Mouse (Mus musculus): ENCODE results near the gene Olfr559. TPM values are rescaled to one million over a fixed set of nuclear protein-coding genes. Genes with fewer than 3 reads are reported as not detected.

The Olfr559 gene
- not detected for polyA plus RNA-seq (2012; fragmentation: generic; extraction: Trizol)
- long read RNA-seq, experiment 1, result 0 reads
- long read RNA-seq, experiment 2, result 0 reads

GRCm38 (mm10) chr7:102727391-102727790 lies at the start of gene Olfr559:
Olfr559 (minus strand) TSS chr7:102727491.
- Histone ChIP-seq H3ac (ENCODE audit: control insufficient read depth, insufficient read length, low read depth) (no peak within 1 kb of the TSS), H3K4me3 (ENCODE audit: insufficient read depth, poor library complexity, severe bottlenecking) (no peak within 1 kb of the TSS), H3K79me2 (ENCODE audit: control insufficient read depth, insufficient read depth) (no peaks in the 10 kb centered on the region), H3K79me3 (ENCODE audit: low read depth) (no peaks in the 10 kb centered on the region), H3K36me3 (ENCODE audit: control insufficient read depth, insufficient read depth) (no peaks in the 10 kb centered on the region), H3K27me3 (ENCODE audit: control insufficient read depth, insufficient read depth, insufficient read length) (no peaks in the 10 kb centered on the region)
- TF ChIP-seq CTCF (IDR thresholded peaks at IDR 0.05; ENCODE audit: control insufficient read depth, insufficient read depth, insufficient read length), result no peak
- no peak for TF ChIP-seq FOSL1 (IDR thresholded peaks at IDR 0.05; ENCODE audit: insufficient read depth, low read length, poor library complexity, severe bottlenecking)
- TF ChIP-seq MYOG (IDR thresholded peaks at IDR 0.05; ENCODE audit: control insufficient read depth, extremely low read depth, insufficient read length), result no peak
- TF ChIP-seq USF1 (IDR thresholded peaks at IDR 0.05; ENCODE audit: low read depth), result no peak
- TF ChIP-seq CEBPB (IDR thresholded peaks at IDR 0.05; ENCODE audit: low read depth), result no peak
- TF ChIP-seq MAX (IDR thresholded peaks at IDR 0.05), result no peak
- no peak for TF ChIP-seq MYOD1 (IDR thresholded peaks at IDR 0.05; ENCODE audit: control insufficient read depth, insufficient read length, low read depth)

- H3ac ChIP-seq (ENCODE audit: control insufficient read depth, insufficient read length, low read depth), result no peak within 1 kb of the TSS
- H3K36me3 ChIP-seq (ENCODE audit: control insufficient read depth, insufficient read depth), result no peaks in the 10 kb centered on the region
- H3K79me2 ChIP-seq (ENCODE audit: control insufficient read depth, insufficient read depth), result no peaks in the 10 kb centered on the region
- H3K79me3 ChIP-seq (ENCODE audit: low read depth), result no peaks in the 10 kb centered on the region
- no peak within 1 kb of the TSS for H3K4me3 ChIP-seq (ENCODE audit: insufficient read depth, poor library complexity, severe bottlenecking)
- H3K27me3 ChIP-seq (ENCODE audit: control insufficient read depth, insufficient read depth, insufficient read length), result no peaks in the 10 kb centered on the region
- TF ChIP-seq CTCF (IDR thresholded peaks at IDR 0.05; ENCODE audit: control insufficient read depth, insufficient read depth, insufficient read length), result no peak
- no peak for TF ChIP-seq FOSL1 (IDR thresholded peaks at IDR 0.05; ENCODE audit: insufficient read depth, low read length, poor library complexity, severe bottlenecking)
- no peak for TF ChIP-seq USF1 (IDR thresholded peaks at IDR 0.05; ENCODE audit: low read depth)
- TF ChIP-seq MAX (IDR thresholded peaks at IDR 0.05), result no peak
- no peak for TF ChIP-seq MYOD1 (IDR thresholded peaks at IDR 0.05; ENCODE audit: control insufficient read depth, insufficient read length, low read depth)
- no peak for TF ChIP-seq CEBPB (IDR thresholded peaks at IDR 0.05; ENCODE audit: low read depth)
- TF ChIP-seq MYOG (IDR thresholded peaks at IDR 0.05; ENCODE audit: control insufficient read depth, extremely low read depth, insufficient read length), result no peak
Observed at GRCm38 (mm10) chr7:102770921-102771320, 43.6 kb upstream of the Olfr559 start, which contains the start of gene Olfr561. Olfr561 (plus strand) TSS chr7:102771221.

DNA sequence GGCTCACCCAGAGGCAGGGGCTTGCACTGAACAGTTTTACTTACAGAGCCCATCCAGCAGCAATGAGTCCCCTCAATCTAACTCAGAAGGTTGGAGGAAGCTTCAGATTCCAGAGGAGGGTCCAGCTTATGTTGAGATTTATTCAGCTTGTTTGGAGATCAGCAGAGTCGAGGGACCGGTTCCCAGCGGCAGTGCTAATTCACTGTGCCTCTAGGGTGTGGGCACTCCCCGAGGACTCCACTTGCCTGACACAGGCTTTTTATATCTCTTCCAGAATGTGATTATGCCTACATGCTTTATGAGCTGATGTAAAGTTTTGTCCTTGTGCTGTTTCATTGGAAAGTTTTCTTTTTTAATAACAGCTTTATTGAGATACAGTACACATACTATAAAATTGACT lies 32.0 kb upstream of the Olfr559 start, which contains the start of the genes Olfr560 and Olfr78:
Olfr560 (minus strand) TSS at position 101 of the 400 bp plus-strand sequence.
Olfr78 (minus strand) TSS at position 206 of the 400 bp plus-strand sequence.
- H3K79me3 ChIP-seq (ENCODE audit: low read depth), result no peaks in the 10 kb centered on the region
- H3ac ChIP-seq (ENCODE audit: control insufficient read depth, insufficient read length, low read depth), result no peak within 1 kb of the TSS
- H3K4me3 ChIP-seq (ENCODE audit: insufficient read depth, poor library complexity, severe bottlenecking), result no peak within 1 kb of the TSS
- H3K79me2 ChIP-seq (ENCODE audit: control insufficient read depth, insufficient read depth), result no peaks in the 10 kb centered on the region
- TF ChIP-seq CTCF (IDR thresholded peaks at IDR 0.05; ENCODE audit: control insufficient read depth, insufficient read depth, insufficient read length) (no peak), USF1 (IDR thresholded peaks at IDR 0.05; ENCODE audit: low read depth) (no peak), FOSL1 (IDR thresholded peaks at IDR 0.05; ENCODE audit: insufficient read depth, low read length, poor library complexity, severe bottlenecking) (no peak), MYOD1 (IDR thresholded peaks at IDR 0.05; ENCODE audit: control insufficient read depth, insufficient read length, low read depth) (no peak), CEBPB (IDR thresholded peaks at IDR 0.05; ENCODE audit: low read depth) (no peak), MAX (IDR thresholded peaks at IDR 0.05) (no peak), MYOG (IDR thresholded peaks at IDR 0.05; ENCODE audit: control insufficient read depth, extremely low read depth, insufficient read length) (no peak)
- H3K27me3 ChIP-seq (ENCODE audit: control insufficient read depth, insufficient read depth, insufficient read length), result no peaks in the 10 kb centered on the region
- H3K36me3 ChIP-seq (ENCODE audit: control insufficient read depth, insufficient read depth), result no peaks in the 10 kb centered on the region

DNA sequence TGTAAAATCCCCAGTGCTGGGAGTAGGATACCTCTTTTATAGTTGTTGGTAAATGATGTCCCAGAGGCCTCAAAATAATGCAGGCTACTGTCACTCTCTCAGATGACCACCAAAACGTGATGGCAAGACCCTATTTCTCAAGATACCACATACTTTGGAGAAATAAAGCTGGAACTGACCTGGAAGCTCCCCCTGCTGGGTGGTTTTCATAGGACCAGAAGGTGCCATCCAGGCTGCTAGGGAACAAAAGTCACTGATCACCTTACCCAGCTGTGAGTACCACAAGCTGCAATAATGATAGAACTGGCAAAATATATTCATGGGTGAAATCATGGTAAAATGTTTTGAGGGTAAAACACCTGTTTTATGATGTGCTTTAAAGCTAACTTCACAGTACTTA lies 24.8 kb upstream of the Olfr559 start:
- no peaks in the 10 kb centered on the region for H3K79me2 ChIP-seq (ENCODE audit: control insufficient read depth, insufficient read depth)
- TF ChIP-seq FOSL1 (IDR thresholded peaks at IDR 0.05; ENCODE audit: insufficient read depth, low read length, poor library complexity, severe bottlenecking) (no peak), CEBPB (IDR thresholded peaks at IDR 0.05; ENCODE audit: low read depth) (no peak), MYOD1 (IDR thresholded peaks at IDR 0.05; ENCODE audit: control insufficient read depth, insufficient read length, low read depth) (no peak), USF1 (IDR thresholded peaks at IDR 0.05; ENCODE audit: low read depth) (no peak), MYOG (IDR thresholded peaks at IDR 0.05; ENCODE audit: control insufficient read depth, extremely low read depth, insufficient read length) (no peak), CTCF (IDR thresholded peaks at IDR 0.05; ENCODE audit: control insufficient read depth, insufficient read depth, insufficient read length) (no peak), MAX (IDR thresholded peaks at IDR 0.05) (no peak)
- no peak overlapping the region for H3ac ChIP-seq (ENCODE audit: control insufficient read depth, insufficient read length, low read depth)
- no peaks in the 10 kb centered on the region for H3K27me3 ChIP-seq (ENCODE audit: control insufficient read depth, insufficient read depth, insufficient read length)
- H3K36me3 ChIP-seq (ENCODE audit: control insufficient read depth, insufficient read depth), result no peaks in the 10 kb centered on the region
- H3K79me3 ChIP-seq (ENCODE audit: low read depth), result no peaks in the 10 kb centered on the region
- no peak overlapping the region for H3K4me3 ChIP-seq (ENCODE audit: insufficient read depth, poor library complexity, severe bottlenecking)

- no peaks in the 10 kb centered on the region for H3K27me3 ChIP-seq (ENCODE audit: control insufficient read depth, insufficient read depth, insufficient read length)
- TF ChIP-seq USF1 (IDR thresholded peaks at IDR 0.05; ENCODE audit: low read depth) (no peak), MYOG (IDR thresholded peaks at IDR 0.05; ENCODE audit: control insufficient read depth, extremely low read depth, insufficient read length) (no peak), MAX (IDR thresholded peaks at IDR 0.05) (no peak), CTCF (IDR thresholded peaks at IDR 0.05; ENCODE audit: control insufficient read depth, insufficient read depth, insufficient read length) (no peak)
- no peak overlapping the region for H3ac ChIP-seq (ENCODE audit: control insufficient read depth, insufficient read length, low read depth)
- H3K79me2 ChIP-seq (ENCODE audit: control insufficient read depth, insufficient read depth), result no peaks in the 10 kb centered on the region
- H3K4me3 ChIP-seq (ENCODE audit: insufficient read depth, poor library complexity, severe bottlenecking), result no peak overlapping the region
- no peaks in the 10 kb centered on the region for H3K36me3 ChIP-seq (ENCODE audit: control insufficient read depth, insufficient read depth)
- no peaks in the 10 kb centered on the region for H3K79me3 ChIP-seq (ENCODE audit: low read depth)
Observed at GRCm38 (mm10) chr7:102737705-102738104, 10.4 kb upstream of the Olfr559 start.

DNA sequence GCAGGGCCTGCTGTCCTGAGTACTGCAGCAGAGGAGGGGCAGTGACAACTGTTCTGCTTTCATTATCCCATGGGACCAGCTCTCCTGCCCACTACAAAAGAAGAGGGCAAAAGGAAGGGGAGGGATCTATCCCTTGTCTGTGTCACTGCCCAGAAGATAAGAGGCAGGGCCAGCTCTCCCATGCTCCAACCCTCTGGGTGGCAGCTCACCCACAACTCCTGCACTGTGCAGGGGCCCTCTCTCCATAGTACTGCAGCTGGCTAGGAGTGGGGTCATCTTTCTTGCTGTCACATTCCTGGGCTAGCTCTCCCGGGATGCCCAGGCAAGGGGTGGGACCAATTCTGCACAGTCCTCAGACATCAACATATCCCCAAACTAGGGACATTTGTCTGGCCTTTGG lies 6.5 kb upstream of the Olfr559 start:
- no peak overlapping the region for H3ac ChIP-seq (ENCODE audit: control insufficient read depth, insufficient read length, low read depth)
- no peaks in the 10 kb centered on the region for H3K27me3 ChIP-seq (ENCODE audit: control insufficient read depth, insufficient read depth, insufficient read length)
- no peaks in the 10 kb centered on the region for H3K79me3 ChIP-seq (ENCODE audit: low read depth)
- TF ChIP-seq USF1 (IDR thresholded peaks at IDR 0.05; ENCODE audit: low read depth) (no peak), MYOD1 (IDR thresholded peaks at IDR 0.05; ENCODE audit: control insufficient read depth, insufficient read length, low read depth) (no peak), CEBPB (IDR thresholded peaks at IDR 0.05; ENCODE audit: low read depth) (no peak), CTCF (IDR thresholded peaks at IDR 0.05; ENCODE audit: control insufficient read depth, insufficient read depth, insufficient read length) (no peak), FOSL1 (IDR thresholded peaks at IDR 0.05; ENCODE audit: insufficient read depth, low read length, poor library complexity, severe bottlenecking) (no peak), MYOG (IDR thresholded peaks at IDR 0.05; ENCODE audit: control insufficient read depth, extremely low read depth, insufficient read length) (no peak), MAX (IDR thresholded peaks at IDR 0.05) (no peak)
- no peaks in the 10 kb centered on the region for H3K79me2 ChIP-seq (ENCODE audit: control insufficient read depth, insufficient read depth)
- no peak overlapping the region for H3K4me3 ChIP-seq (ENCODE audit: insufficient read depth, poor library complexity, severe bottlenecking)
- no peaks in the 10 kb centered on the region for H3K36me3 ChIP-seq (ENCODE audit: control insufficient read depth, insufficient read depth)

Measured in C2C12 (cell line).